Comparison of ENCODE assay signal across 7 mouse cellular contexts in the genomic region with DNA sequence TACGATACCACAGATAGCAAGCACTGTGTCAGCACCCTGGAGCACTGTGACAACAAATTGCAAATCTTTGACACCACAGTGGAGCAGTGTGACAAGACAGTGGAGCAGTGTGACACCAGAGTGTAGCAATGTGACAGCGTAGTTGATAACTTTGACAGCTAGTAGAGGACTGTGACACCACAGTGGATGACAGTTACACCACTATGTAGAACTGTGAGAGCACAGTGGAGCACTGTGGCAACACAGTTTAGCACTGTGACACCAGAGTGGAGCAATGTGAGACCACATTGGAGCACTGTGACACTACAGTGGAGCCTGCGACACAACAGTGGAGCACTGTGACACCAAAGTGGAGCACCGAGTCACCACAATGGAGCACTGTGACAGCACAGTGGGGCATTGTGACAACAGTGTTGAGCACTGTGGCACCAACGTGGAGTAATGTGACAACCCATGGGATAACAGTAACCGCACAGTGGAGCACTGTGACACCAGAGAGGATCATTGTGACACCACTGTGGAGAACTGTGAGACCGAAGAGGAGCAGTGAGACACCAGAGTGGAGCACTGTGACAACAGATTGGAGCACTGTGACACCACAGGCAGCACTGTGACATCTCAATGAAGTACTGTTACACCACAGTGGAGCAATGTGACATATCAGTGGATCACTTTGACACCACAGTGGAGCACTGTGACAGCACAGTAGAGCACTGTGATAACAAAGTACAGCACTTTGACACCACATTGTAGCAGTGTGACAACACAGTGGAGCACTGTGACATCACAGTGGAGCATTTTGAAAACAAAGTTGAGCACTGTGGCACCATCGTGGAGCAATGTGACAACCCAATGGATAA.
DNase-seq lines count a peak whose midpoint lies in the region; ATAC-seq and TF ChIP-seq lines count a peak whose summit lies in the region.

No protein-coding gene starts in this region.

- no peak overlapping the region for H3K9ac ChIP-seq in lung, embryonic 16.5 days (ENCODE audit: low read length)
- no peak overlapping the region for H3K9ac ChIP-seq in hindbrain, embryonic 15.5 days
- H3K9ac ChIP-seq in stomach, postnatal 0 days (ENCODE audit: low read length), result no peak overlapping the region

- TF ChIP-seq EP300 in stomach, postnatal 0 days (optimal IDR thresholded peaks at IDR 0.05), result no peak

- ATAC-seq in lung, embryonic 16.5 days (ENCODE audit: low read depth), result peak; percentile 34
- peak; percentile 25 for ATAC-seq in erythroid progenitor cell, adult 5-6 weeks (replicated peaks; ENCODE audit: low FRiP score, poor library complexity, severe bottlenecking)
- peak; percentile 61 for ATAC-seq in hindbrain, embryonic 15.5 days (ENCODE audit: low FRiP score, low read depth)
- peak; percentile 5; the same call in 1 of the 2 replicates for ATAC-seq in megakaryocyte progenitor cell, adult 5-6 weeks (replicated peaks; ENCODE audit: poor library complexity)
- ATAC-seq in stomach, postnatal 0 days (ENCODE audit: low FRiP score, low TSS enrichment), result peak; percentile 40

- WGBS in lung, embryonic 16.5 days, result 54% methylated on average over 8 of the region's 8 CpGs
- 58% methylated on average over 8 of the region's 8 CpGs for WGBS in hindbrain, embryonic 15.5 days
- WGBS in stomach, postnatal 0 days, result 54% methylated on average over 8 of the region's 8 CpGs

- H3K27ac ChIP-seq in lung, embryonic 16.5 days (ENCODE audit: low read length), result no peak overlapping the region
- no peak overlapping the region for H3K27ac ChIP-seq in hindbrain, embryonic 15.5 days (replicated peaks)
- no peak overlapping the region for H3K27ac ChIP-seq in stomach, postnatal 0 days (replicated peaks)

- H3K4me3 ChIP-seq in lung, embryonic 16.5 days (ENCODE audit: low read length), result no peak overlapping the region
- no peak overlapping the region for H3K4me3 ChIP-seq in hindbrain, embryonic 15.5 days
- no peak overlapping the region for H3K4me3 ChIP-seq in stomach, postnatal 0 days (ENCODE audit: low read depth, low read length)

- H3K27me3 ChIP-seq in lung, embryonic 16.5 days (ENCODE audit: control insufficient read depth, insufficient read depth, low read depth, low read length), result no peaks in the 10 kb centered on the region
- H3K27me3 ChIP-seq in hindbrain, embryonic 15.5 days, result no peaks in the 10 kb centered on the region
- no peaks in the 10 kb centered on the region for H3K27me3 ChIP-seq in stomach, postnatal 0 days (ENCODE audit: control insufficient read depth, insufficient read depth, low read length)

- H3K4me1 ChIP-seq in lung, embryonic 16.5 days (replicated peaks; ENCODE audit: control insufficient read depth, insufficient read depth, low read length), result no peaks in the 10 kb centered on the region
- H3K4me1 ChIP-seq in hindbrain, embryonic 15.5 days (replicated peaks), result no peaks in the 10 kb centered on the region
- no peaks in the 10 kb centered on the region for H3K4me1 ChIP-seq in stomach, postnatal 0 days (replicated peaks; ENCODE audit: control insufficient read depth, insufficient read depth)

- TF ChIP-seq CTCF in stomach, postnatal 0 days (IDR thresholded peaks at IDR 0.05; ENCODE audit: low read depth), result no peak

- no peak overlapping the region for H3K4me2 ChIP-seq in lung, embryonic 16.5 days (ENCODE audit: low read depth, low read length)
- H3K4me2 ChIP-seq in hindbrain, embryonic 15.5 days, result no peak overlapping the region
- H3K4me2 ChIP-seq in stomach, postnatal 0 days (replicated peaks; ENCODE audit: low read depth), result no peak overlapping the region

- intact Hi-C loops in left cerebral cortex, postnatal 14 days (cut with DNase I), result no loop called here

- H3K36me3 ChIP-seq in lung, embryonic 16.5 days (ENCODE audit: control insufficient read depth, insufficient read depth, low read length), result no peaks in the 10 kb centered on the region
- no peaks in the 10 kb centered on the region for H3K36me3 ChIP-seq in hindbrain, embryonic 15.5 days
- no peaks in the 10 kb centered on the region for H3K36me3 ChIP-seq in stomach, postnatal 0 days (ENCODE audit: control insufficient read depth, insufficient read depth, low read length)

- no peak for DNase-seq in lung, postnatal 14 days
- peak; percentile 32 for DNase-seq in stomach, postnatal 0 days (ENCODE audit: low spot score)
- no peak for DNase-seq in left cerebral cortex, postnatal 14 days (ENCODE audit: low spot score in 2 of 2)

- peaks cover 57% of the 10 kb centered on the region for H3K9me3 ChIP-seq in lung, embryonic 16.5 days (ENCODE audit: control insufficient read depth, low read length)
- peaks cover 73% of the 10 kb centered on the region for H3K9me3 ChIP-seq in hindbrain, embryonic 15.5 days
- H3K9me3 ChIP-seq in stomach, postnatal 0 days (ENCODE audit: control insufficient read depth, low read length), result peaks cover 59% of the 10 kb centered on the region

Comparison
In these comparisons a context has a peak if more than half of its experiments do, and no peak if none do; other contexts are left out.
1. ATAC-seq: peak in every context shown above with its lines; median percentile 61 in hindbrain, embryonic 15.5 days; 40 in stomach, postnatal 0 days; 34 in lung, embryonic 16.5 days; 25 in erythroid progenitor cell, adult 5-6 weeks; 5 in megakaryocyte progenitor cell, adult 5-6 weeks.